Mouse (Mus musculus): ENCODE results near the gene Rffl.

GRCm38 (mm10) chr11:82854111-82854510, 16.9 kb downstream of the Rffl start:
- TF ChIP-seq POLR2A (IDR thresholded peaks at IDR 0.05; ENCODE audit: insufficient read depth, low read length) = no peak
- no peak for TF ChIP-seq CTCF (IDR thresholded peaks at IDR 0.05; ENCODE audit: low read depth, low read length)
- no peak for TF ChIP-seq EP300 (IDR thresholded peaks at IDR 0.05; ENCODE audit: insufficient read depth, low read depth, low read length)

All from ES-Bruce4 (cell line).